Mouse (Mus musculus): ENCODE data around the gene Rras2. TPM values are rescaled to one million over a fixed set of nuclear protein-coding genes. Genes with fewer than 3 reads are reported as not detected.

The Rras2 gene
- total and polyA plus RNA-seq, 2 experiments from 2014 or later: 37.4 to 72.8 TPM

DNA sequence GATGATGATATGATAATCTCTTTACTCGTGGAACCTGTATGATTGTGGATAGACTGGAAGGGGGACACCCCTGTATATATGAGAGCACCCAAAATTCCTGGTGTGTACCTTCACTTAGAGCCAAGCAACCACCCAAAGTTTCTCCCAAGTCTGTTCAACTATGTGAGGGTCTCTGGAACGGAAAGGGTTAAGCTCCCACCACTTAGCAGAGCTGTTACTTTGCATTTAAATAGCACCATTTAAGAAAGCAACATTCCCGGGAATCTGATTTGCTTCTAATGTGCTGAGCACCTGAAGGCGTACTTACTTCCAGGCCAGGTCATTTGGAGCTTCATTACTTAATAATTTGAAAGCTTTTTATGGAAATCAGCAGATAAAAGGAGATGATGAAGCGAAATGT, 113.4 kb downstream of the Rras2 start:
- no peak overlapping the region for H3K4me3 ChIP-seq (ENCODE audit: low read depth, low read length)
- H3K9ac ChIP-seq (replicated peaks; ENCODE audit: low read depth, low read length): no peak overlapping the region
- DNase-seq (ENCODE audit: low spot score) (no peak), ATAC-seq (ENCODE audit: insufficient read depth, low read depth) (no peak)
- no peaks in the 10 kb centered on the region for H3K9me3 ChIP-seq (replicated peaks; ENCODE audit: control insufficient read depth, low read length)
- no peak for TF ChIP-seq CTCF (IDR thresholded peaks at IDR 0.05; ENCODE audit: low read depth)
- TF ChIP-seq EP300 (IDR thresholded peaks at IDR 0.05; ENCODE audit: low read depth): no peak
- WGBS: 46% methylated on average over 5 of the region's 5 CpGs
- no peak overlapping the region for H3K27ac ChIP-seq (ENCODE audit: low read depth)
- no peak overlapping the region for H3K4me2 ChIP-seq (ENCODE audit: low read depth, low read length)
- H3K4me1 ChIP-seq (ENCODE audit: control insufficient read depth, insufficient read depth): peaks cover 5% of the 10 kb centered on the region; the same call in 1 of the 2 replicates
- H3K27me3 ChIP-seq (ENCODE audit: control insufficient read depth, insufficient read depth, low read length): no peaks in the 10 kb centered on the region
- no peaks in the 10 kb centered on the region for H3K36me3 ChIP-seq (replicated peaks; ENCODE audit: control insufficient read depth, insufficient read depth, low read length)

DNA sequence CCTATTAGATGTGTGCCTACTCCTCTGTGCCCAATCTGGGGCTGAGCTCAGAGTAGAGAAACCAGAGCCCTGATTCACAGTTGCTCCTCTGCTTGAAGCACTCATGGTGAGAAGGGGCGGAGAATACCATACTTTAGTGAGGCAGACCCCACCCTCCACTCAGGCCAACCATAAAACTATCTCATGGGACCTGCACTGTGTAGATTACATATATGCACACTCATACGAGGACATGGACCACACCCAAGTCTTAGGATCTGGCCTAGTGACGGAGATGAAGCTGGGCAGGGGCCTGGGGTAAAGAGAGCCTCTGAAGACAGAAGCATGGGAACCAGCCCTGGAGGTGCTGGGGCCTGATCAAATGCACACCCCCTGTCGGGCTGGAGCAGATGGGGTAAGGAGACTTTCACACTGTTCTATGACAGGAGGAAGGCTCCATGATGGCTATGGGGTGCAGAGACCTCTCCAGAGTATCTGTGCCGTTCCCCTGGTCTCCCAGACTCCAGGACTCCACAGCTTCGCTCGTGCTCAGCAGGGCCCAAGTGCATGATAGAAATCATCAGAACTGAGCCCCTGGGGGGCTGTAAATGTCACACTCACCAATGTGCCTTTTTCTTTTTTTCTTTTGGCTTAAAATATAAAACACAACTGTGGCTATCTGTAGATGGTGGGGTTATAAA, 119.8 kb downstream of the Rras2 start:
- Histone ChIP-seq H3K9me3 (replicated peaks; ENCODE audit: control insufficient read depth, low read length) (no peaks in the 10 kb centered on the region), H3K4me1 (ENCODE audit: control insufficient read depth, insufficient read depth) (no peaks in the 10 kb centered on the region), H3K9ac (replicated peaks; ENCODE audit: low read depth, low read length) (no peak overlapping the region), H3K36me3 (replicated peaks; ENCODE audit: control insufficient read depth, insufficient read depth, low read length) (no peaks in the 10 kb centered on the region), H3K4me3 (ENCODE audit: low read depth, low read length) (no peak overlapping the region), H3K27ac (ENCODE audit: low read depth) (no peak overlapping the region), H3K27me3 (ENCODE audit: control insufficient read depth, insufficient read depth, low read length) (no peaks in the 10 kb centered on the region), H3K4me2 (ENCODE audit: low read depth, low read length) (no peak overlapping the region)
- TF ChIP-seq EP300 (IDR thresholded peaks at IDR 0.05; ENCODE audit: low read depth): no peak
- no peak for TF ChIP-seq CTCF (IDR thresholded peaks at IDR 0.05; ENCODE audit: low read depth)
- no peak for DNase-seq (ENCODE audit: low spot score)
- 64% methylated on average over 7 of the region's 7 CpGs for WGBS
- ATAC-seq (ENCODE audit: insufficient read depth, low read depth): no peak

Other genes starting within 250 kb of the Rras2 start
- 47.9 and 54.1 TPM in 2 replicates for gene Copb1, start 136.9 kb upstream of the Rras2 start, total RNA-seq (2014; rRNA removed; ENCODE audit: low replicate concordance)
- 52.9 and 53.0 TPM in 2 replicates for gene Copb1, start 136.9 kb upstream of the Rras2 start, polyA plus RNA-seq (2015; fragmentation: Nextera tagmentation; extraction: Ambion mirVana)
- gene Psma1, start 158.3 kb upstream of the Rras2 start, total RNA-seq (2014; rRNA removed; ENCODE audit: low replicate concordance): 157 and 196 TPM in 2 replicates
- 304 and 320 TPM in 2 replicates for gene Psma1, start 158.3 kb upstream of the Rras2 start, polyA plus RNA-seq (2015; fragmentation: Nextera tagmentation; extraction: Ambion mirVana)